Mouse (Mus musculus) urinary bladder, adult 18-20 months (tissue): ENCODE measurements at regions not wholly inside any gene's neighbourhood (a gene's known extent, or its start where the extent isn't known, plus 50 kb on each side); places are given as distances from the start of the nearest gene placed in this dataset.
A peak's percentile ranks its signal among the peaks of the same experiment; 100 is the strongest.

ENCODE experiments used
- DNase-seq, 2 experiments: peaks; one replicate each; pipeline ENCODE4 v3.0.0; 2022; ENCODE audit warnings: low spot score in 2 of 2, mixed read lengths in 2 of 2

- no peak for DNase-seq
Measured at GRCm38 (mm10) chr8:126854121-126855055, 91.3 kb downstream of the Tomm20 start.

- peak in 1 of 2 experiments; percentile 66 for DNase-seq
Measured at GRCm38 (mm10) chr8:126852663-126853390, 92.8 kb downstream of the Tomm20 start.

GRCm38 (mm10) chr8:126852184-126852583 lies 93.5 kb downstream of the Tomm20 start:
- peak in 1 of 2 experiments; percentile 62 for DNase-seq

GRCm38 (mm10) chr8:126851780-126852179 lies 93.9 kb downstream of the Tomm20 start:
- no peak for DNase-seq

DNA sequence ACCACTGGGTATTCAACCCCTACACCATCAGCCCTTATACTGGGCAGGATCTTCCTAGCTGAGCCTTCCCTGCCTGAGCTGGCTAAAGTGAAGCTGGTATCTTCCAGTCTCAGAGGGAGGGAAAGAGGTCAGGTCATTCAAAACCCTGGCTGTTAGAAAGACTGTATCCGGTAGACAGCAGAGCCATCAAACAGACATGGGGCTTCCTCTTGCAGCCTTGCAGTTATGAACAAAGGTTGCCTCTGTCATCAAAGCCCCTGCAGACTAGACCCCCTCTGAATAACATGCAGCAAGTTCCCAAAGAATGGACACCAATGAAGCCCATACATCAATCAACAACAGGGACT lies 95.5 kb downstream of the Tomm20 start:
- no peak for DNase-seq

DNA sequence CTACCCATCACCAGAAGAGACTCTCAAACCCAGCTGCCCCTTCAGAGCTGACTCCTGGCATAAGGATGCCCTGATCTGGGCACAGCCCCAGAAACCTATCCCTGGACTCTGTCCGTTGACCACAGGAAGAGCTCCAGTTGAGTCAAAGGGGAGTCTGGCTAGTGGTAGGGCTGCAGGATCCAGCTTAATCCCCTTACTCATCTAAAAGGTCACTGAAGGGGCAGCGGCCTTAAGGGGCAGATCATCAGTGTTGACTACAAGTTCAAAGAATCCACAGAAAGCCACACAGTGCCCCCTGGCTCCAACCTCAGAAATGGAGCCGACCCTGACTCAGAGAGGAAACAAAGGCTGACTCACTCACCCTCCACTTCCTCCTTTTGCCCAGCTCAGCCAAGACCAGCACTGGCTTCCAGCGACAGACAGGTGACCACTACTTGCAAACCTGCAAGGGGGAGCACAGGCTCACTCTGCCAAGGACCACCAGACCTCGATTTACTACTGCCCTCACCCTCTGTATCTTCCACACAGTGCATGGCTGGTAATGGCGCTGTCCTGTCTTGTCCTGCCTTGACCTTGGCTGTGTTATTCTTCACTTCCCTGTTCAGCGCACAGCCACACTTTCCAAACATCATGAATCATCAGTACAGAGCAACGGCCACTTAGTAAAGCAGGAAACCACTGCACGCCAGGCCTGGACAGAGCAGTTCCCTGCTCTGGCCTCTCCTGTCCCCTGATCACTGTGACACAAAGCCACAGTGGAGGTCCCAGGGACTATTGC lies 96.0 kb downstream of the Tomm20 start:
- peak; percentile 74 to 82 for DNase-seq

- DNase-seq: no peak
Measured at GRCm38 (mm10) chr8:126848369-126849105, 97.1 kb downstream of the Tomm20 start.

DNA sequence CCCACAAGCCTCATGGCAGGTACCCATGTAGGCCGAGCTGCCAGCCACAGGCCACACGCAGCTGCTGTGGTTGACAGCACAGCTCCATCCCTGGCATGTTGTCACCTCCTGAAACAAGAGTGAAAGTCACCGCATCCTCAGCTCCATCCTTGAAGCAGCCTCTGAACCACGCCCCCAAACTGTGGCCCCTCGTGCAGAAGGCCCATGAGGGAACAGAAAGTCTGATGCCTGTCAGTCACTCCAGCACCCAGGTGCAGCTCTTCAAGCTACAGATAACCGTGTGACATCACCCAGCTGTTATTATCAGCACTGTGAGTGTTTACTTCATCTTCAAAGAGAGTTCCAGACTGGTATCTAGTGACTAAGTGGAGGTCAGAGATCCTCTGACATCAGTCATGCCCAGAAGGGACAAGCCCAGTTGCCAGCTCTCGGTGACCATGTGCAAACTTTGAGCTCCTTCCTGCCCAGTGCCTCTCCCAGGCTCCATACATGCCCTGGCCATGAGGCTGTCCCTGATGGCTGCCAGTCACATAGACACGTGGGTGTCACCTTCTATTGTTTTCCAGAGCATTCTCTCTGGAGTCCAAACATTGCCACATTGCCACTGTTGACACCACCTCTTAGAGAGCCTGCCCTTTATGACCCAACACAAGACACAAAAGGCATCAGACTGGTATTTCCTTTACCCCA lies 97.8 kb downstream of the Tomm20 start:
- DNase-seq: no peak

- no peak for DNase-seq
Measured at GRCm38 (mm10) chr8:126846188-126846565, 99.5 kb downstream of the Tomm20 start.

DNA sequence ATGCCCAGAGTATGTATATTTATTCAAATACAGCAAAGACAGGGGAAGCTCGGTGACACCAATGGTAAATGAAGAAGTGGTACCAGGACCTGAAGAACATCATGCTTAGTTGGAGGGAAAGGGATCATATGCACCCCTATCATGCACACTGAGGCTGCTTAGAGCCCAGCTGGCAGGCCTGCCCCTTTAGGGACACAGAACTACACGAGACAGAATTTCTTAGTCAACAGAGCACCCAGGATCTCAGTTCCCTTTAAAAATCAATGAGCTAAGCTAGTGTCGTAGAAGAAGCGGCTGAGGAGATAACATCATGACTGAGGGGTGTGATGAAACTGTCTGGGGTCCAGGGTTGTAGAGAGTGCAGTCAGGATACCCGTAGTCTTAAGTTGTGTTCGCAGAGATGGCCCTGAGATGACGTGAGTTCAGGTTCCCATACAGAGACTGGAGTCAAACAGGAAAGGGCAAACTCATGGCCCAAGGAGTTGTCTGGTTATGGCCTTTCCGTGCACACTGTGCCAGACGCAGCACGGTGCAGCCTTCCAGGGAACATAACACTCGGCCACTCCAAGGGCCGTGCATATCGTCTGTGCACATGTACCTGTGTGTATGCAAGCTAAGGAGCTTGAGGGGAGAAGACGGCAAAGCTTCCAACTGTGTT lies 100.0 kb downstream of the Tomm20 start:
- no peak for DNase-seq

DNA sequence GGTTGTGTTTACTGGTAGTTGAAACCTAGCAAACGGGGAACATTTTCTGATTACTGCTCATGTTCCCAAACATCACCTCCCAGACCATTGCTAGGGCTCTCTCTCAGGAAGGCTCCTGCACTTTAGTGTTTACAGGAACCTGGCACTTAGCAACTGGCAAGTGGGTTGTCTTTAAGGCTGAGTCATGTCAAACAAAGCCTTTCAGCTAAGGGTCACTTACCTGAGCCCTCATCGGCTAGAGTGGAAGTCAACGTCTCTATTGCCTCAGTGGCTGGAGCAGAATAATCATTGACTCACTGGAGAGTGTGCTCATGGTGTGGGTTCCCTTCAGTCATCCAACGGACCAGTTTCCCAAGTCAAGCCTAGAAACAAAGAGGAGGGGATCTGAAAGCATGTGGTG lies 101.0 kb downstream of the Tomm20 start:
- no peak for DNase-seq

DNA sequence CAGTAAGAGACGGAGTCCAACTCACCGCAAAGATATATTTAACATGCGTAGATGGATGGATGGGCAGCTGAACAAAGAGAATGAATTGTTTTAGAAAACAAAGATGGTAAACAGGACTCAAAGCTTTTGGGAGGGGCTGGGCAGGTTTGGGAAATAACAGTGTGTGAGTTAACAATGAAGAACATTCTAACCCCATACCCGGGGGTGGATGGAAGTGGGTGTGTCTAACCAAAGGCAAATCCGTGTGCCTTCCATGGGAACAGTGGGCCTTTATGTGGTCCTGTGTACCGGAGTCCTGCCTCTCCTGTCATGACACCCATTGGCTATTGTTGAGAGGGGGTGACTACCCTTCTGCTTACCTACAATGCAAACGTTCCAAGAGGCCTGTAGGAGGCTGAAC lies 104.5 kb downstream of the Tomm20 start:
- DNase-seq: no peak

DNA sequence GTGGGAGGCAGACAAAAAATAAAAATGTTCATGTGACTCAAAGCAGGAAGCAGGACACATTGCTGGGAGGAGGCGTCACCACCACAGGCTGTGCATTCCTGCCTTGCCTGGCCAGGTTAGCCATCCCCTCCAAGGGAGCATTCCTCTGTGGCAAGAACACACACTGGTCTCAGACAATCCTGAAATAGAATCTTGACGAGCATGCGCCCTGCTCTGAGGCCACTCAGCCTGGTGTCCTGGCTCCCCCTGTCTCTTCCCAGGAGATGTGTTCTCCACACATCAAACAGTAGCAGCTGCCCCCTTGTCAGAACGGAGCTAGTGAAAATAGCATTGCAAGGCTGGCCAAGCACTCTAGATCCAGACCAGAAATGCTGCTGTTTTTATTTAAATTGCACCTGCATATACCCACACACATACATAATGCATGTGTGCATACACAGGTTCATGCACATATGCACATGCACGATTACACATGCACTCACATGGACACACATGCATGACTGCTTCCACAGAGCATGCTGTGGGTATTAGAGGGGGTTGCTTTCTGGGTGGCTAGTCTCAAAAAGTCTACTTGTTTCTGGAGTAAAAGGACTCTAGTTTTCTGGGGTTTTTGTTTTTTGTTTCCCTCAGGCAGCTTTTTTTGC lies 105.8 kb downstream of the Tomm20 start:
- DNase-seq: peak in 1 of 2 experiments; percentile 60

- DNase-seq: peak in 1 of 2 experiments; percentile 36
Measured at GRCm38 (mm10) chr8:126839039-126839711, 106.5 kb downstream of the Tomm20 start.

GRCm38 (mm10) chr8:126838228-126838627 lies 107.4 kb downstream of the Tomm20 start:
- no peak for DNase-seq

GRCm38 (mm10) chr8:126837318-126838025 lies 108.2 kb downstream of the Tomm20 start:
- DNase-seq: no peak

DNA sequence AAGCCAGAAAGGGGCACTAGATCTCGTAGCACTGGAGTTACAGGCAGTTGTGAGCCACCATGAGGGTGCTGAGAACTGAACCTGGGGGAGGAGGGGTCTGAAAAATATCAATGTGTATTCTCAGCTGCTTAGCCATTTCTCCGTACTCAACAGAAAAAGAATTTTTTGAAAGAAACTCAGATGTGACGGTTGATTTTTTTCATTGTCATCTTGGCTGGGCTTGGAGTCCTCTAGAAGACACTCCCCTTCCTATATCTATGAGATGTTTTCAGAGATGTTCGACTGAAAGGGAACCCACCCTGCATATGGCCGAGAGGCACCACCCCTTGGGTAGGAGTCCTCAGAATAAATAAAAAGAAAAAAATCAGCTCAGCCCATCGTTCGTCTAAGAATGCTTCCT lies 110.1 kb downstream of the Tomm20 start:
- DNase-seq: no peak
